Mouse (Mus musculus): ENCODE results near the gene Gm813. TPM values are rescaled to one million over a fixed set of nuclear protein-coding genes. Genes with fewer than 3 reads are reported as not detected.
"Not testable (repeated sequence)": the region's sequence is repeated elsewhere in the genome, so short reads cannot be mapped to it uniquely, and the experiment has no call there.

The Gm813 gene
- not detected in 2 replicates for total RNA-seq (2015)
- not detected in 2 replicates for total RNA-seq (2017)

- ATAC-seq (ENCODE audit: poor library complexity, severe bottlenecking) = no peak
Measured at GRCm38 (mm10) chr16:58616878-58617277, at the start of gene Gm813. TSS of gene Gm813 (minus strand) at chr16:58616978.

GRCm38 (mm10) chr16:58665137-58665536 lies 48.4 kb upstream of the Gm813 start:
- not testable (repeated sequence) for ATAC-seq (ENCODE audit: poor library complexity, severe bottlenecking)

DNA sequence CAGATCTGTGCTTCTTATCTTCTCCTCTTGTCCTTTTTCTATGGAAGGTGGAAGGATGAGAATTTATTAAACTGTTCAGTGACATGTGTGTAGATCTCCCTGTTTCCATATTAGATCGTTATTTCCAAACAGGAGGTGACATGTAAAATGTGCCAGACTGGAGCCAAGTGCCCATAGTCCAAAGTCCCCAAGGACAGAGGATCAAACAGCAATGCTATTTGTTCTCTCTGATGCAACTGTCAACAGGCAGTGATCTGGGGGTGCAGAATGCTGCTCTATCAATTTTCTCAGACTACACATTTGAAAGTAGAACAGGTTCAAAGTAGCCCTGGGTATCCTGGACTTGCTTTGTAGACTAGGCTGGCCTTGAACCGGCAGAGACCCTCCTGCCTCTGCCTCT lies 47.0 kb upstream of the Gm813 start:
- no peak for ATAC-seq (ENCODE audit: poor library complexity, severe bottlenecking)

GRCm38 (mm10) chr16:58663021-58663420 lies 46.2 kb upstream of the Gm813 start:
- ATAC-seq (ENCODE audit: poor library complexity, severe bottlenecking) = peak; percentile 53

GRCm38 (mm10) chr16:58662287-58662791 lies 45.6 kb upstream of the Gm813 start:
- ATAC-seq (ENCODE audit: poor library complexity, severe bottlenecking) = no peak

DNA sequence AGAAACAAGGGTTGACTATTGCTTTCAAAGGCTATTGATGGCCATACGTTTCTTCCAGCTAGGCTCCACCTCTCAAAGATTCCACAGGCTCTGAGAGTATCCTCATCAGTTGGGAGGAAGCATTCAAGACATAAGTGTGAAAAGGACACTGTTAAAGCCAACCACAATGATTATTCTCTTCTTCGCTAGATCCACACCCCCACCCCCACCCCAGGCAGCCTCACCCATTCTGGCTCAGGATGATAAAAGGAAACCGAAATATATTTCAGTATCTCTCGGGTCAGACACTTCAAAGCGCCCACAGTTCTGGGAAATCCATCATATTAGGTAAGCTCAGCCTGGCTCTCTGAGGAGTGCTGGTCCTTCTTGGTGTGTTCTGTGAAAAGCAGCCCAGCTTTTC lies 45.0 kb upstream of the Gm813 start:
- peak; percentile 20; the same call in 1 of the 2 replicates for ATAC-seq (ENCODE audit: poor library complexity, severe bottlenecking)

DNA sequence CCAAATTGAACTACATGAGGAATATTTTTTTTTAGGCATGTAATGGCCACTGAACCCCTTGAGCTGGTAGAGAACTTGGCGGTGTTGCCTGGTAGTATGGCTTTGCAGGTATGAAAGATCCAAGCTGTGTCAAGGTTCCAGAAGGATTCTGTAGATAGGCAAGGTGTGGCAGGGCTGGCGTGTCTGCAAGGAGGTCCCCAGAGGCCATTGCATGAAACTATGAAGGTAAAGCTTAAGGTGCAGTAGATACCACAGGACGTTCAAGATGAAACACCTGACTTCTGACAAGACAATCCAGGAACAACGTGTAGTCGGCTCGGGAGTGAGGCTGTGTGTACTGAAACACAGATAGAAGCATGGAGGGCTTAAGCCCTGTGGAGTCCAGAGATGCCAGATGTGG lies 41.9 kb upstream of the Gm813 start:
- no peak for ATAC-seq (ENCODE audit: poor library complexity, severe bottlenecking)

- ATAC-seq (ENCODE audit: poor library complexity, severe bottlenecking) = no peak
Measured at GRCm38 (mm10) chr16:58656526-58656925, 39.7 kb upstream of the Gm813 start.

DNA sequence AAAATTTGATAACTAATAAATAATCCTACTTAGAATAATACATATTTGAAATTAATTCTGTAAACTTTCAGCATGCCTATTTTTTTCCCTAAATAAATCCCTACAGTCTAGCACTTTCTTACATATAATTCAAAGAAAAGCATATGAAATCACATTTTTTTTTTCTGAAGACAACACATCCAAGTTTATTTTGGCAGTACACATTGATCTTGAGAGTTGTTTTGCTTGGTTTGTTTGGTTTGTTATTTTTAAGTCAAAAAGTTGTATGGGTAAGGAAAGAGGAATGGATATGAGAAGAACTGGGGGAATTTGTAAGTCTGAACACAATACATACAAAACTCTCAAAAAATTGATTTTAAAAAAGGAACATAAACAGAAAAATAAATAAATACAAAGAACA lies 39.0 kb upstream of the Gm813 start:
- ATAC-seq (ENCODE audit: poor library complexity, severe bottlenecking) = no peak

- no peak for ATAC-seq (ENCODE audit: poor library complexity, severe bottlenecking)
Measured at GRCm38 (mm10) chr16:58649979-58650378, 33.2 kb upstream of the Gm813 start.

DNA sequence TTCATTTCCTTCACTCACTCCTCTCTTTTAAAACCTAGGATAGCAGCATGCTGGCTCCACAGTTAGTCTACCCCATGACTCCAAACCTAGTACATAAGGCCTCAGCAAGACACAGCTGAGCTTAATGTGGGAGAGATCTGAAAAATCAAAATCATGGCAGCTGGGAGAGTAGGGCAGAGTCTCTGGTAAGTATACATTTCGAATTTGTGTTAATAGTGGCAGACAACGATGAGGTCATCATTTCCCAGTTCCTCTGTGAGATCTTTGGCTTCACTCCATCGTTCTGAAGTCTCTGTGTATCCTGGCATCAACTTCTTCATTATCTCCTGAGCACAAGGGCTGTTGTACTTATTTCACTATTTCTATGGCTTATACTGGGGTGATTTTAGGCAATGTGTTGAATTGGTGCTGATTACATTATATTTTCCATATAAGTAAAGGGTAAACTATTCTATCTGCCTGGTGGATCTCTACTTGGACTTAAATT lies 22.0 kb upstream of the Gm813 start, which contains the start of gene E330017A01Rik:
E330017A01Rik (minus strand) TSS at position 51 of the 487 bp plus-strand sequence.
- ATAC-seq (ENCODE audit: poor library complexity, severe bottlenecking) = no peak

- no peak for ATAC-seq (ENCODE audit: poor library complexity, severe bottlenecking)
Measured at GRCm38 (mm10) chr16:58638016-58638415, 21.2 kb upstream of the Gm813 start.

- ATAC-seq (ENCODE audit: poor library complexity, severe bottlenecking) = no peak
Measured at GRCm38 (mm10) chr16:58637448-58637847, 20.7 kb upstream of the Gm813 start.

GRCm38 (mm10) chr16:58635866-58636265 lies 19.1 kb upstream of the Gm813 start:
- no peak for ATAC-seq (ENCODE audit: poor library complexity, severe bottlenecking)

DNA sequence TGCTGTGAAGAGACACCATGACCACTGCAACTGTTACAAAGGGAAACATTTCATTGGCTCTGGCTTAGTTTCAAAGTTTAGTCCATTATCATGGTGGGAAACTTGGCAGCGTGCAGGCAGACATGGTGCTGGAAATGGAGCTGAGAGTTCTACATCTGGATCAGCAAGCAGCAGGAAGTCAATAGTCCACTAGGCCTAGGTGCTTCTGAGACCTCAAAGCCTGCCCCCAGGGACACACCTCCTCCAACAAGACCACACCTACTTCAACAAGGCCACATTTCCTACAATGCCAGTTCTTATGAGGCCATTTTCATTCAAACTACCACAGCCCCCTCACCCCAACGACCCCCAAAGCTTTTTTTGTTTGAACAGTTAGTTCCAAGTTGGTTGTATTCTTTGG lies 13.0 kb upstream of the Gm813 start:
- no peak for ATAC-seq (ENCODE audit: poor library complexity, severe bottlenecking)

- no peak for ATAC-seq (ENCODE audit: poor library complexity, severe bottlenecking)
Measured at GRCm38 (mm10) chr16:58628968-58629367, 12.2 kb upstream of the Gm813 start.

GRCm38 (mm10) chr16:58628336-58628680 lies 11.5 kb upstream of the Gm813 start:
- ATAC-seq (ENCODE audit: poor library complexity, severe bottlenecking) = no peak

DNA sequence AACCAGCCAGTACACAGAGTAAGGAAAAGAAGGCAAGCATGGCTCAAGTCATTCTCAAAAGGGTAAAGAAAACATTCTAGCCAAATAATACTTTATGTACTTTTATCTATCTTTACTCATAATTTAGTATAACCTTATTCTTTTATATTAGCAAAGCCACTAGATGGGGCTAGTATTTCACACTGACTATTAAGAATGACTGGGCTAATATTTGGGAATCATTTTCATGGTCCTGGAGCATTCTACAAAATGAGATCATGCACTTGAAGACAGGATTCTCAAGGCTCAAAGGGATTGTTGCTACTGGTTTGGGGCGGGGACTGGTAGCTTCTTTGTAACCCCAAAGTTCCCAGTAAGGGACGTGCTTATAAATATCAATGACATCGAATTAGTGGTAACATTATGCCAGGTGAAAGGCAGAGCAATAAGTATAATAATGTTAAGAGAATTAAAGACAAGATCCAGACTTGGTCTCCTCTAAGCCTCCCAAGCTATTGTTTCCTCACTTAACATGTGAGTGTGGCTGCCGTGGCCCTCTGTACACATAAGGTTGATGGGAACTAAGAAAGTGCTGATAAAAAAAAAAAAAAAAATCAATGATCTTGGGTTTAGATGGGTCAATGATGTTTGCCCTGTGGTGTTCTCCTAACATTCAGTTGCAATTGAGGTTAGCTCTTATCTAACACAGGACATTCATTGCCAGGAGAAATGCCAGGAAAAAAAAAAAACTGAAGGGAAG lies 11.0 kb upstream of the Gm813 start:
- ATAC-seq (ENCODE audit: poor library complexity, severe bottlenecking) = no peak

DNA sequence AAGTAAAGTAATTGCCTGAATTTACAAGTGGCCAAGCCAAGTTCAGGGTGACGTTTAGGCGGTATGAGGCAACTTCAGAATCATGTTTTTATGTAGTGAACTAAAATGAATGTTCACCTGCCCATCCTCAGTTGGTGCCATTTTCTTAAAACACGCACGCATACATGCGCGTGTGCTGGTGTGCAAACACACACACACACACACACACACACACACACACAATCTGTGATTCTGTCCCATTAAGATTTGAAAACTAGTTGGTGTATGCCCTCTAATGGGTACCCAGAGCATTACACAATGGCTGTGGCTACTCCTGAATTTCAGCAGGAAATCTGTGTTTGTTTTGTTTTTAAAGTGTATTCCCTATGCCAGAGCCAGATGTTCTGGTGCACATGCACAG lies 7.2 kb upstream of the Gm813 start:
- 0 out of 2 replicates have a peak, but pooled peaks have one; percentile 38 for ATAC-seq (ENCODE audit: poor library complexity, severe bottlenecking)

DNA sequence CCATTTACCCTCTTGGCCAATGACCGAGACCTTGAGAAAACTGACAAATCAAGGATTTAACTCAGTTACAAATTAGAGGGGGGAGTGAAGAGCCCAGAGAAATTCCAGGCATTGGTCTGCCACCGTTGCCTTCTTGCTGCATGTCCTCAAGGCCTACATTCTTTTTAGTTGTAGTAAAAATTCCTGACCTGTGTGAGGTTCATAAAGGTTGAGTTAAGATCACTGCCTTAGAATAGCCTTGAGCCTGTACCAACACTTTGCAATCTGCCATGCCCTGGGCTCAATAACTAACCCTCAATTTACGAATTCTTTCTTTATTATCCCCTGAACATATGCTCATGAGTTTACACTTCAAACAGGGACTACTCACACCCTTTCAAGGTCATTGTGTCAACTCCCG lies 6.3 kb upstream of the Gm813 start:
- ATAC-seq (ENCODE audit: poor library complexity, severe bottlenecking) = no peak

GRCm38 (mm10) chr16:58622377-58622776 lies 5.6 kb upstream of the Gm813 start:
- ATAC-seq (ENCODE audit: poor library complexity, severe bottlenecking) = no peak

- ATAC-seq (ENCODE audit: poor library complexity, severe bottlenecking) = peak; percentile 58
Measured at GRCm38 (mm10) chr16:58617346-58617745, 568 bp upstream of the Gm813 start.

Measured in megakaryocyte, adult 5-6 weeks (primary cell).